Mouse (Mus musculus): ENCODE measurements around the gene Ypel2. TPM values are rescaled to one million over a fixed set of nuclear protein-coding genes. Genes with fewer than 3 reads are reported as not detected.

Gene Ypel2
- total and polyA plus RNA-seq, 3 experiments: 1.5 to 8.2 (median 7.0) TPM

GRCm38 (mm10) chr11:86906767-86907662, 86.5 kb downstream of the Ypel2 start:
- ATAC-seq (ENCODE audit: extremely low read depth, insufficient number of reproducible peaks, low FRiP score, poor library complexity, severe bottlenecking) (no peak), DNase-seq (ENCODE audit: low spot score) (peak; percentile 17)
- no peaks in the 10 kb centered on the region for H3K36me3 ChIP-seq (replicated peaks)
- TF ChIP-seq GATA1 (IDR thresholded peaks at IDR 0.05; ENCODE audit: borderline replicate concordance, low read length) (no peak), CTCF (IDR thresholded peaks at IDR 0.05; ENCODE audit: low read depth, low read length) (no peak), POLR2AphosphoS5 (IDR thresholded peaks at IDR 0.05; ENCODE audit: insufficient replicate concordance, low read depth, low read length) (no peak), TAL1 (conservative IDR thresholded peaks at IDR 0.05; ENCODE audit: low read depth, low read length) (no peak), GATA2 (IDR thresholded peaks at IDR 0.05; ENCODE audit: borderline replicate concordance, low read depth, low read length) (no peak)
- H3K4me1 ChIP-seq (ENCODE audit: insufficient read depth, low read depth, low read length): peaks cover 32% of the 10 kb centered on the region
- H3K4me3 ChIP-seq (ENCODE audit: low read depth, low read length): no peak overlapping the region; the same call in 1 of the 2 replicates
- H3K27me3 ChIP-seq (ENCODE audit: insufficient read depth, low read length): no peaks in the 10 kb centered on the region
- H3K9me3 ChIP-seq (replicated peaks): no peaks in the 10 kb centered on the region

- DNase-seq (ENCODE audit: low spot score) (no peak), ATAC-seq (ENCODE audit: extremely low read depth, insufficient number of reproducible peaks, low FRiP score, poor library complexity, severe bottlenecking) (no peak)
- Histone ChIP-seq H3K4me1 (ENCODE audit: insufficient read depth, low read depth, low read length) (peaks cover 32% of the 10 kb centered on the region), H3K4me3 (ENCODE audit: low read depth, low read length) (no peak overlapping the region; the same call in 1 of the 2 replicates), H3K36me3 (replicated peaks) (no peaks in the 10 kb centered on the region), H3K27me3 (ENCODE audit: insufficient read depth, low read length) (no peaks in the 10 kb centered on the region), H3K9me3 (replicated peaks) (no peaks in the 10 kb centered on the region)
- TF ChIP-seq CTCF (IDR thresholded peaks at IDR 0.05; ENCODE audit: low read depth, low read length) (no peak), TAL1 (conservative IDR thresholded peaks at IDR 0.05; ENCODE audit: low read depth, low read length) (no peak), POLR2AphosphoS5 (IDR thresholded peaks at IDR 0.05; ENCODE audit: insufficient replicate concordance, low read depth, low read length) (no peak)
These were observed 87.2 kb downstream of the Ypel2 start for GRCm38 (mm10) chr11:86906257-86906656.

GRCm38 (mm10) chr11:86905261-86905660, 88.2 kb downstream of the Ypel2 start:
- peaks cover 32% of the 10 kb centered on the region for H3K4me1 ChIP-seq (ENCODE audit: insufficient read depth, low read depth, low read length)
- no peaks in the 10 kb centered on the region for H3K36me3 ChIP-seq (replicated peaks)
- ATAC-seq (ENCODE audit: extremely low read depth, insufficient number of reproducible peaks, low FRiP score, poor library complexity, severe bottlenecking) (no peak), DNase-seq (ENCODE audit: low spot score) (no peak)
- H3K27me3 ChIP-seq (ENCODE audit: insufficient read depth, low read length): no peaks in the 10 kb centered on the region
- no peak overlapping the region for H3K4me3 ChIP-seq (ENCODE audit: low read depth, low read length)
- no peak for TF ChIP-seq POLR2AphosphoS5 (IDR thresholded peaks at IDR 0.05; ENCODE audit: insufficient replicate concordance, low read depth, low read length)
- no peak for TF ChIP-seq GATA2 (IDR thresholded peaks at IDR 0.05; ENCODE audit: borderline replicate concordance, low read depth, low read length)
- TF ChIP-seq TAL1 (conservative IDR thresholded peaks at IDR 0.05; ENCODE audit: low read depth, low read length): no peak
- no peak for TF ChIP-seq CTCF (IDR thresholded peaks at IDR 0.05; ENCODE audit: low read depth, low read length)
- no peak for TF ChIP-seq GATA1 (IDR thresholded peaks at IDR 0.05; ENCODE audit: borderline replicate concordance, low read length)
- no peaks in the 10 kb centered on the region for H3K9me3 ChIP-seq (replicated peaks)

DNA sequence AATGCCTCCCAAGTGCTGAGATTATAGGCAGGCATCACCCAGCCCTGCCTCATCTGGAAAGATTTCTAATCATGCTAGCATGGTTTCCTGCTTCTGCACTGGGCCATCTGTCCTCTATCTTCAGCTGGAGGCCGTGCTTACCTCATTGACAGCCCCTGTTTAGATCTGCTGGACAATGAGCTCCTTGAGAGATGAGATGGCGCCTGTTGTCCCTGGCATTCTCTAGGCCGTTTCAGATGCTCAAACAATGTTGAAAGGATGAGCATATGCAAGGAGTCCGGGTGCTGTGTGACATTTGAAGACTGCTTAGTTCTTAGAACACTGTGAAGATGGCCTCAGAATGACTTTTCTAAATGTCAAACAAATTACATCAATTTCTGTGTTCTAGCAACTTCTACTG, 88.8 kb downstream of the Ypel2 start:
- H3K4me1 ChIP-seq (ENCODE audit: insufficient read depth, low read depth, low read length): peaks cover 29% of the 10 kb centered on the region
- ATAC-seq (ENCODE audit: extremely low read depth, insufficient number of reproducible peaks, low FRiP score, poor library complexity, severe bottlenecking): no peak
- H3K36me3 ChIP-seq (replicated peaks): no peaks in the 10 kb centered on the region
- TF ChIP-seq CTCF (IDR thresholded peaks at IDR 0.05; ENCODE audit: low read depth, low read length): no peak
- no peak for TF ChIP-seq TAL1 (conservative IDR thresholded peaks at IDR 0.05; ENCODE audit: low read depth, low read length)
- TF ChIP-seq GATA2 (IDR thresholded peaks at IDR 0.05; ENCODE audit: borderline replicate concordance, low read depth, low read length): no peak
- no peak for TF ChIP-seq POLR2AphosphoS5 (IDR thresholded peaks at IDR 0.05; ENCODE audit: insufficient replicate concordance, low read depth, low read length)
- TF ChIP-seq GATA1 (IDR thresholded peaks at IDR 0.05; ENCODE audit: borderline replicate concordance, low read length): no peak
- H3K9me3 ChIP-seq (replicated peaks): no peaks in the 10 kb centered on the region
- DNase-seq (ENCODE audit: low spot score): no peak
- H3K27me3 ChIP-seq (ENCODE audit: insufficient read depth, low read length): no peaks in the 10 kb centered on the region
- no peak overlapping the region for H3K4me3 ChIP-seq (ENCODE audit: low read depth, low read length)

DNA sequence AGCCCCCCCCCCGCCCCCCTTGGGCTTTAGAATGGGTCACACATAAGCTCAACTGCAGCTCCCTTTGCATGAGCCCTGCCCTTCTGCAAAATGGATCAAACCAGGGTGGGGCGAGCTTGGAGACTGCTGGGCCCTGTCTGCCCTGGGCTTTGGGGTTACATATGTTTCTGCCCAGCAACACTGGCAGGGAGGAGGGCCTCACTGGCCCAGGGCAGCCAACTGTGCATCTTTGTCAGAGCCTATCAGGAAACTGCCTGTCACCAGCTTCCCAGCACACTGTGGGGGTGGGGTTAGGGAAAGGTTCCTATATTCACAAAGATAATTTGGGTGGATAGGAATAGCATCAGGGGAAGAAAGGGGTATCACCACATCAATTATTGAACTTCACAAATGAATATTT, 95.1 kb downstream of the Ypel2 start:
- Histone ChIP-seq H3K4me1 (ENCODE audit: insufficient read depth, low read depth, low read length) (peaks cover 14% of the 10 kb centered on the region), H3K27me3 (ENCODE audit: insufficient read depth, low read length) (peaks cover 11% of the 10 kb centered on the region), H3K36me3 (replicated peaks) (no peaks in the 10 kb centered on the region), H3K9me3 (replicated peaks) (no peaks in the 10 kb centered on the region), H3K4me3 (ENCODE audit: low read depth, low read length) (no peak overlapping the region)
- ATAC-seq (ENCODE audit: extremely low read depth, insufficient number of reproducible peaks, low FRiP score, poor library complexity, severe bottlenecking) (no peak), DNase-seq (ENCODE audit: low spot score) (no peak)
- TF ChIP-seq TAL1 (conservative IDR thresholded peaks at IDR 0.05; ENCODE audit: low read depth, low read length) (no peak), GATA1 (IDR thresholded peaks at IDR 0.05; ENCODE audit: borderline replicate concordance, low read length) (no peak), POLR2AphosphoS5 (IDR thresholded peaks at IDR 0.05; ENCODE audit: insufficient replicate concordance, low read depth, low read length) (no peak), GATA2 (IDR thresholded peaks at IDR 0.05; ENCODE audit: borderline replicate concordance, low read depth, low read length) (no peak), CTCF (IDR thresholded peaks at IDR 0.05; ENCODE audit: low read depth, low read length) (no peak)

- no peak for DNase-seq (ENCODE audit: low spot score)
- Histone ChIP-seq H3K4me1 (ENCODE audit: insufficient read depth, low read depth, low read length) (peaks cover 15% of the 10 kb centered on the region), H3K9me3 (replicated peaks) (no peaks in the 10 kb centered on the region; the same call in 1 of the 2 replicates), H3K4me3 (ENCODE audit: low read depth, low read length) (no peak overlapping the region), H3K36me3 (replicated peaks) (no peaks in the 10 kb centered on the region), H3K27me3 (ENCODE audit: insufficient read depth, low read length) (peaks cover 14% of the 10 kb centered on the region)
- no peak for ATAC-seq (ENCODE audit: extremely low read depth, insufficient number of reproducible peaks, low FRiP score, poor library complexity, severe bottlenecking)
- TF ChIP-seq TAL1 (conservative IDR thresholded peaks at IDR 0.05; ENCODE audit: low read depth, low read length) (no peak), CTCF (IDR thresholded peaks at IDR 0.05; ENCODE audit: low read depth, low read length) (no peak), GATA2 (IDR thresholded peaks at IDR 0.05; ENCODE audit: borderline replicate concordance, low read depth, low read length) (no peak), GATA1 (IDR thresholded peaks at IDR 0.05; ENCODE audit: borderline replicate concordance, low read length) (no peak), POLR2AphosphoS5 (IDR thresholded peaks at IDR 0.05; ENCODE audit: insufficient replicate concordance, low read depth, low read length) (no peak)
These were observed 97.9 kb downstream of the Ypel2 start for GRCm38 (mm10) chr11:86895567-86895966.

Measured in G1E (cell line).